Mouse (Mus musculus) lung, embryonic 14.5 days (tissue): Measurements from ENCODE around the gene Acot2. TPM values are rescaled to one million over a fixed set of nuclear protein-coding genes. Genes with fewer than 3 reads are reported as not detected.

Experiments used
- ATAC-seq: fragments of 200-750 bp; cut with Nextera tagmentation; 2 replicates; pipeline ENCODE4 v1.8.0; 2017; ENCODE audit warnings: mild to moderate bottlenecking, moderate TSS enrichment, moderate library complexity; ENCODE audit not compliant: insufficient read depth
- DNase-seq: peaks from one replicate; pipeline ENCODE4 v3.0.0-alpha.2; 2015
- H3K27ac ChIP-seq: fragments of 300-500 bp; sonication (generic); 2 replicates; pipeline ENCODE4 v1.5.1; 2014; ENCODE audit warnings: low read depth, mild to moderate bottlenecking, moderate library complexity
- H3K27me3 ChIP-seq: fragments of 300-500 bp; sonication (generic); 2 replicates; pipeline ENCODE4 v1.6.1; 2014; ENCODE audit warnings: low read length, control low read depth; ENCODE audit not compliant: insufficient read depth
- H3K36me3 ChIP-seq: fragments of 300-500 bp; sonication (generic); 2 replicates; pipeline ENCODE4 v1.6.1; 2014; ENCODE audit warnings: control low read depth; ENCODE audit not compliant: insufficient read depth
- H3K4me1 ChIP-seq: fragments of 300-500 bp; sonication (generic); 2 replicates; pipeline ENCODE4 v1.6.1; 2014; ENCODE audit warnings: antibody characterized with exemption, control low read depth; ENCODE audit not compliant: insufficient read depth
- H3K4me2 ChIP-seq: fragments of 300-500 bp; sonication (generic); 2 replicates; pipeline ENCODE4 v1.6.1; 2014; ENCODE audit warnings: mild to moderate bottlenecking
- H3K4me3 ChIP-seq: fragments of 300-500 bp; sonication (generic); 2 replicates; pipeline ENCODE4 v1.5.1; 2014; ENCODE audit warnings: low read depth, low read length
- H3K9ac ChIP-seq: fragments of 300-500 bp; sonication (generic); 2 replicates; pipeline ENCODE4 v1.6.1; 2014
- H3K9me3 ChIP-seq: fragments of 300-500 bp; sonication (generic); 2 replicates; pipeline ENCODE4 v1.6.1; 2016; ENCODE audit warnings: low read depth, low read length, control low read depth
- CTCF ChIP-seq: IDR thresholded peaks from 2 replicates; pipeline ENCODE4 v1.5.1; 2016; ENCODE audit warnings: antibody characterized with exemption, low read depth
- WGBS: fragments of 180-500 bp; shearing (Covaris S2); extraction: QIAGEN DNeasy Blood & Tissue Kit; methylation state at CpG from one replicate; pipeline ENCODE4 v1.1.7; 2014; 5-methylcytosine and 5-hydroxymethylcytosine counted together
- polyA plus RNA-seq: library from polyadenylated mRNA; unstranded; fragments of >200 nt; fragmentation: Nextera tagmentation; extraction: Ambion mirVana; gene quantifications from 2 replicates; pipeline ENCODE4 v1.2.1, GENCODE M21; 2014

Acot2 gene
- polyA plus RNA-seq, 1 experiment from 2014 or later: 30.3 TPM

GRCm38 (mm10) chr12:83949776-83950492 lies 37.7 kb upstream of the Acot2 start:
- WGBS: 26% methylated on average over 11 of the region's 11 CpGs

DNA sequence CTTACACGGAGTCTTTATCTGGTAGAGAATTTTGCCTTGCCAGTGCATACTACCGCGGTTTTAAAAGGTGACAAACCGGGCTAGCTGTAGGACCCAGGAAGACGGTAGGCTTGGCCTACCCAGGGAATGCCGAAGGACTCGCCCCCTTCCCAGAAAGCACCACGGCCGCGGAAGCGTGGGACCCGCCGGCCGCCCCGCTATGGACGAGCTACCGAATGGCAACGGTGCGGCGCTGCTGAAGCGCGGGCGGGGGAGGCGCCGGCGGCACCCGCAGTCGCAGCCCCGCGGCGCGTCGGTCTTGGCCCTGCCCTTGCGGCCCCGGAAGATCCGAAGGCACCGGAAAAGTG lies 37.2 kb upstream of the Acot2 start, which contains the start of gene Riox1:
Riox1 (plus strand) TSS at position 116 of the 347 bp plus-strand sequence.
- ATAC-seq: peak; percentile 96
- WGBS: under 1% methylated on average over 33 of the region's 37 CpGs
- no peak for TF ChIP-seq CTCF
- Histone ChIP-seq H3K4me2 (peak within 1 kb of the TSS; percentile 98), H3K27ac (peak within 1 kb of the TSS; percentile 75; the same call in 1 of the 2 replicates), H3K36me3 (peaks cover 24% of the 10 kb centered on the region), H3K4me3 (peak within 1 kb of the TSS; percentile 91), H3K9me3 (no peaks in the 10 kb centered on the region), H3K27me3 (no peaks in the 10 kb centered on the region), H3K4me1 (peaks cover 12% of the 10 kb centered on the region), H3K9ac (peak within 1 kb of the TSS; percentile 79)
- DNase-seq: peak; percentile 93

More at GRCm38 (mm10) chr12:83949776-83950492, 37.7 kb upstream of the Acot2 start:
- peaks cover 12% of the 10 kb centered on the region for H3K4me1 ChIP-seq
- H3K9me3 ChIP-seq: no peaks in the 10 kb centered on the region
- no peak for DNase-seq
- H3K27me3 ChIP-seq: no peaks in the 10 kb centered on the region
- H3K4me3 ChIP-seq: peak overlapping the region; percentile 91
- 0 out of 2 replicates have a peak, but pooled peaks have one; percentile 2 for ATAC-seq
- no peak for TF ChIP-seq CTCF
- H3K4me2 ChIP-seq: peak overlapping the region; percentile 98
- H3K27ac ChIP-seq: peak overlapping the region; percentile 42; the same call in 1 of the 2 replicates
- H3K36me3 ChIP-seq: peaks cover 20% of the 10 kb centered on the region
- H3K9ac ChIP-seq: peak overlapping the region; percentile 79

DNA sequence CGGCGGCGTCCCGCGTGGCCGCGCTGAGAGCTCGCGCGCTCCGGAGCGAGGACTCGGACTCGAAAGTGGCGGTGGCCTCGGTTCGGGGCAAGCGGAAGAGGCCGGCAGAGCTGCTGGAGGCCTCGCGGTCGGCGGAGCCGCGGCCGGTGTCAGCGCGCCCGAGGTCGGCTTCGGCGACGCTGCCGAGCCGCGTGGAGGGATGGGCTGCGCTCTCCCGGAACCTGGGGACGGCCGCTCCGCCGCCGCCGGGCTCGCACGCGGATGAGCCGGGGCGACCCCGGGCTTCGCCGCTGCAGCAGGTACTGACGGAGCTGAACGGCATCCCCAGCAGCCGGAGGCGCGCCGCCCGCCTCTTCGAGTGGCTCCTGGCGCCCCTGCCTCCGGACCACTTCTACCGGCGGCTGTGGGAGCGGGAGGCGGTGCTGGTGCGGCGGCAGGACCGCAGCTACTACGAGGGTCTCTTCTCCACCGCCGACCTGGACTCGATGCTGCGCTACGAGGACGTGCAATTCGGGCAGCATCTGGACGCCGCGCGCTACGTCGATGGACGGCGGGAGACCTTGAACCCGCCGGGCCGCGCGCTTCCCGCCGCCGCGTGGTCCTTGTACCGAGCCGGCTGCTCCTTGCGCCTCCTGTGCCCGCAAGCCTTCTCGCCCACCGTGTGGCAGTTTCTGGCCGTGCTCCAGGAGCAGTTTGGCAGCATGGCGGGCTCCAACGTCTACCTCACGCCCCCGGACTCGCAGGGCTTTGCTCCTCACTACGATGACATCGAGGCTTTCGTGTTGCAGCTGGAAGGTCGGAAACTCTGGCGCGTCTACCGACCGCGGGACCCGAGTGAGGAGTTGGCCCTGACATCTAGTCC lies 36.6 kb upstream of the Acot2 start:
- peak overlapping the region; percentile 98 for H3K4me2 ChIP-seq
- H3K9ac ChIP-seq: peak overlapping the region; percentile 79
- DNase-seq (peak; percentile 56), ATAC-seq (peak; percentile 59)
- peaks cover 12% of the 10 kb centered on the region for H3K4me1 ChIP-seq
- H3K9me3 ChIP-seq: no peaks in the 10 kb centered on the region
- no peak for TF ChIP-seq CTCF
- peaks cover 28% of the 10 kb centered on the region for H3K36me3 ChIP-seq
- H3K27me3 ChIP-seq: no peaks in the 10 kb centered on the region
- H3K4me3 ChIP-seq: peak overlapping the region; percentile 91
- under 1% methylated on average over 98 of the region's 116 CpGs for WGBS
- peak overlapping the region; percentile 75; the same call in 1 of the 2 replicates for H3K27ac ChIP-seq

DNA sequence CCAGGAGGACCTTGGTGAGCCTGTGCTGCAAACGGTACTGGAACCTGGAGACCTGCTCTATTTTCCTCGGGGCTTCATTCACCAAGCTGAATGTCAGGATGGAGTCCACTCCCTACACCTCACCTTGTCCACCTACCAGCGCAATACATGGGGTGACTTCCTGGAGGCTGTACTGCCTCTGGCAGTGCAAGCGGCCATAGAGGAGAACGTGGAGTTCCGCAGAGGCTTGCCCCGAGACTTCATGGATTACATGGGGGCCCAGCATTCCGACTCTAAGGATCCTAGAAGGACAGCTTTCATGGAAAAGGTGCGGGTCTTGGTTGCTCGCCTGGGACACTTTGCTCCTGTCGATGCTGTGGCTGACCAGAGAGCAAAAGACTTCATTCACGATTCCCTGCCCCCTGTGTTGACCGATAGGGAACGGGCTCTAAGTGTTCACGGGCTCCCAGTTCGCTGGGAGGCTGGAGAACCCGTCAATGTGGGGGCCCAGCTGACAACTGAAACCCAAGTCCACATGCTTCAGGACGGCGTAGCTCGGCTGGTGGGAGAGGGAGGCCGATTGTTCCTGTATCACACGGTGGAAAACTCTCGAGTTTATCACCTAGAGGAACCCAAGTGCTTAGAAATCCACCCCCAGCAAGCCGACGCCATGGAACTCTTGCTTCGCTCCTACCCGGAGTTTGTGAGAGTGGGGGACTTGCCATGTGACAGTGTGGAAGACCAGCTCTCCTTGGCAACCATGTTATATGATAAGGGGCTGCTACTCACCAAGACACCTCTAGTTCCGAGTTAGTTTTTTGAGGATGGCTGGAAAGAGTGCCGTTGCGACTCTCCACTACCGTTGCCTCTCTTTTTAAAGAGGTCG lies 35.7 kb upstream of the Acot2 start:
- Histone ChIP-seq H3K36me3 (peaks cover 29% of the 10 kb centered on the region), H3K4me3 (peak overlapping the region; percentile 91), H3K9ac (peak overlapping the region; percentile 79), H3K9me3 (no peaks in the 10 kb centered on the region), H3K4me2 (peak overlapping the region; percentile 98), H3K27ac (no peak overlapping the region), H3K27me3 (no peaks in the 10 kb centered on the region), H3K4me1 (peaks cover 12% of the 10 kb centered on the region)
- ATAC-seq (no peak), DNase-seq (no peak)
- no peak for TF ChIP-seq CTCF
- WGBS: 43% methylated on average over 32 of the region's 32 CpGs

DNA sequence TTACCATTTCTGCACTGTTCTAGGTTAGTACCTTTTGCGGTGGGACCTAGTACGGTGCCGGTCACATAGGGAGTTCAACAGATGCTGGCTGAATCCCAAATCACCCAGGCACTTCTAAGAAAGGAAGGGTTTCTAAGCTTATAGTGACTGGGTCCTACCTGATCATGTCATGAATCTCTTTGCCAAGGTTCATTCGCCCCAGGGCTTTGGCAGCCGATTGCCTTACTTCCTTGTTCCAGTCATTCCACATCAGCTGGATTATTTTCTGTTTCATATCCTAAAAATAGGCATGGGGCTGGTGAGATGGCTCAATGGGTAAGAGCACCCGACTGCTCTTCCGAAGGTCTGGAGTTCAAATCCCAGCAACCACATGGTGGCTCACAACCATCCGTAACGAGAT lies 29.4 kb upstream of the Acot2 start:
- 93% methylated on average over 9 of the region's 9 CpGs for WGBS
- H3K36me3 ChIP-seq: peaks cover 15% of the 10 kb centered on the region; the same call in 1 of the 2 replicates
- TF ChIP-seq CTCF: no peak
- no peak overlapping the region for H3K4me3 ChIP-seq
- H3K4me1 ChIP-seq: no peaks in the 10 kb centered on the region
- DNase-seq: no peak
- no peak overlapping the region for H3K9ac ChIP-seq
- H3K9me3 ChIP-seq: no peaks in the 10 kb centered on the region
- ATAC-seq: no peak
- H3K4me2 ChIP-seq: no peak overlapping the region
- H3K27me3 ChIP-seq: no peaks in the 10 kb centered on the region
- H3K27ac ChIP-seq: no peak overlapping the region

DNA sequence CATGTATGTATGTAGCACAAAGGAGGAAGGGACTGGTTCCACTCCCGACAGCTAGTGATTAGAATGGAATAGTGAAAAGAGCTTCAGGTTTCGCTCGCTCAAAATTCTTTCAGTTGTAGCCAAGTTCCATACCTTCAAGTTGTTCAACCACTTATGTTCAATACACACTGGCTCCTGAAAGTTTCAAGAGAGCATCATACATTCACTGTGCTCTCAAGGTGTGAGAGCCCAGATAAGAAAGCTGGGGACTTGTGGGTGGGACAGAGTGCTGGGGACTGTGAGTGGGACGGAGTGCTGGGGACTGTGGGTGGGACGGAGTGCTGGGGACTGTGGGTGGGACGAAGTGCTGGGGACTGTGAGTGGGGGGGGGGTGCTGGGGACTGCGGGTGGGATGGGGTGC lies 22.4 kb upstream of the Acot2 start:
- WGBS: 57% methylated on average over 6 of the region's 7 CpGs
- ATAC-seq: peak; percentile 76; the same call in 1 of the 2 replicates
- 0 out of 2 replicates have a peak overlapping the region, but pooled peaks have one; percentile 8 for H3K27ac ChIP-seq

More for the DNA sequence above, 22.4 kb upstream of the Acot2 start:
- Histone ChIP-seq H3K4me1 (no peaks in the 10 kb centered on the region), H3K36me3 (no peaks in the 10 kb centered on the region), H3K9me3 (no peaks in the 10 kb centered on the region), H3K27me3 (no peaks in the 10 kb centered on the region), H3K9ac (no peak overlapping the region), H3K4me2 (no peak overlapping the region), H3K4me3 (no peak overlapping the region)
- no peak for TF ChIP-seq CTCF
- DNase-seq: peak; percentile 53
